Mouse (Mus musculus) kidney, adult 8-10 months (tissue): Measurements from ENCODE around the gene P2ry1.

Source experiments
- DNase-seq, 2 experiments: peaks; one replicate each; pipeline ENCODE4 v3.0.0; 2022

Gene P2ry1

DNA sequence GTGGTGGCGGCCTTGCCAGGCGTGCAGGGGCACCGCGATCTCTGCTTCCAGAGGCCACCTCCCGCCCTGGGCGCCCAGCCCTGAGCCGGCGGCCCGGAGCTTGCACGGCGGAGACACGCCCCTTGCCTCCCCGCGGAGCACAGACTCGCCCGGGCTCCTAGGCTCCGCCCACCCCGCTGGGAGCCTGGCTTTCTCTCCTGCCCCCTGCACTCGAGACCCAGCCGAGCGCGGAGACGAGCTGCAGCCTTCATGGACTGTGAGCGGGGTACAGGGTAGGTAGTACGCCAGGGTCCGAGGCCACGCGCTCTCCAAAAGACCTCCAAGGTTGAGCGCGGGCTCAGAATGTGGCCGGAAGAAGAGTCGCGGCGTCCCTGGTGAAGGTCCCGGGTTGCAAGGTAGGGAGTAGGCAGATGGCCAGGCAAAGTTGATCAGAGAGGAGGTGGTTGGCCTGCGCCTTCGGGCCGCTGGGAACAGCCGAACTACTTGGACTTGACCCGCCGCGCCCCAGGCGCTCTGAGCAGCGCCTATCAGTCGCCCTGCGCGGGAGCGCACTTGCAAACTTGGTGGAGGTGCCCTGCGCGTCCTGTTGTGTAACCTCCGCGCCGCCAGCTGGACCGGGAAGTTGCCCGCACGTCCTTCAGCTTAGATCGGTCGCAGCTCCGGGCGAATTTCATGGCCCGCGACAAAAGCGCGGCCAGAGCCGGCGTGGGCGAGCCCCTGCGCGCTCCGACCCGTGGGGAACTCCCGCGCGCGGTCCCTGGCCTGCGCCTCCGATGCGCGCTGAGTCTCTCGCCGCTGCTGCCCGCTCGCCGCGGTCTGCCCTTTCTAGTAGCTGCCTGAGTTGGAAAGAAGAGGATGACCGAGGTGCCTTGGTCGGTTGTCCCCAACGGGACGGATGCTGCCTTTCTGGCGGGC, at the start of gene P2ry1:
TSS of gene P2ry1 (plus strand) at position 209 of the 915 bp plus-strand sequence.
- peak; percentile 85 to 91 for DNase-seq

DNA sequence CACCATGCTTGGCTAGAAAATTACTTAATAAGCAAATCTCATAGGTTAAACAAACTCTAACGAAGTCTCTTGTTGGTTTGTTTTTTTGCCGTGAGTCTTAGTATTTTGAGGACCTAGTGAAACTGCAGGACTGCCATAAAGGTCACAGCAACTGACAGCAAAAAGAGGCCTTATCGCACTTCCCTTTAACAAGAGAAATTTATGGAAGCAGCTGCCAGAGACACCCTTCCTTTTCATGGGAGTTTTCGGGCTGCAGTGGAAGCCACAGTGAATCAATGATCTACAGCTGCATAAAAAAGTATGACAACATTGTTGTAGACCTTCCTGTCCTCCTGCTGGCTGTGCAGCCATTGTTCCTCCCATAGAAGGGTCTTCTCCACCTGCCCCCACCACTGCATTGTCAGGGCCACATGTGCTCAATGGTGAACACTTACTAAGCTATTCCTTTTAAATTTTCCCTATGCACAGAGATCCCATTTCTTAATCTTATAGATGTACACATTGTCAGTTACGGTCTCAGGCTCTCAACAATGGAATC, 49.3 kb upstream of the P2ry1 start:
- peak; percentile 7 to 22 for DNase-seq

DNA sequence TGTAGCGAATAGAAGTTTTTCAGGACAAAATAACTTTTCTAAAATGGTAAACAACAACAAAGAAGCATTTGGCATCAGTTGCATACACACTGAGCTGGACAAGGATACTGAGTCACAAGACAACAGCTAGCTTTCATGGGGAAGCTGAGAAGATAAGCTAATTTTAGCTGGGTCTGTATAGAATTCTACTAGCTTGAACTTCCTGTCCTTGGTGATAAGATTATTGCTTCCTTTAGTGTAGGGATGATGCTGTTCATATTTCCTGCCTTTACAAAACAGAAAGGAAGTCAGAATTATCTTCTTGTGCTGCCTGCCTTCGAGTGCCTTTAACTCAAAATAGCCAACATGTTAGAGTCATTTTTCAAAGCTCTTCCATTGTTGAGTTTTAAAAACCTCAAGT, 48.5 kb upstream of the P2ry1 start:
- peak in 1 of 2 experiments; percentile 5 for DNase-seq

DNA sequence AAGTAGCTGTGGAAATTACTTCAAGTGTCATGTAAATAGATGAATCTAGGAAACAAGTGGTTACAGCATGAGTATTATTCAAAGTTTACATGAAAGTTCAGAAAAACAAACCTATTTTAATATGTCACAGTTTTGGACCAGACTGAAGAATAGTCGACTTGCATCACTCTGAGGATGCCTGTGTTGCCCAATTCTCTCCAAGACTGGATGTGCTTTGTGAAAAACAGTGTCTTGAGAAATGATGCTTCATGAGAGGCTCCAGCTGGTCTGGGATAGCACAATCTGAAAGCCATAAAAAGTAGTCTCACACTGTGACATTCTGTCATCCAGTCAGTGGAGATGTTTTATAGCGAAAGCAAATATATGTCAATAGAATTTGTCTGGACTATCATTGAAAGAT, 43.8 kb upstream of the P2ry1 start:
- no peak for DNase-seq

DNA sequence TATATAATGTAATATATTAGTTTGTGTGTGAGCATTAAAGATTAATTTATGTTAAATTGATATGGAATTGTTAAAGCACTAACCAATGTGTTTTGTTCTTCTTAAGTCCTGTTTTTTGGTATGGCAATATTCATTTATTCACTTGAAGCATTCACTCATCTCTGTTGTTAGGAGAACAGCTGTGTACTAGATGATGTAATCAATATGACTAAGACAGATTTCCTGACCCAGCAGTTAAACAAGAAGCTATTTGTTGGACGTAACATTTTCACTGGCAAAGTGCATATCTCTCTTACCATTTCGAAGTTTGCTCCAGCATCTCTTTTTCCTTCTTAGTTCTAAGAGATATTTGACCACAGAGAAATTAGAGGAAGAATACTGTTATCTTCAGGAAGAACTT, 37.5 kb upstream of the P2ry1 start:
- no peak for DNase-seq

DNA sequence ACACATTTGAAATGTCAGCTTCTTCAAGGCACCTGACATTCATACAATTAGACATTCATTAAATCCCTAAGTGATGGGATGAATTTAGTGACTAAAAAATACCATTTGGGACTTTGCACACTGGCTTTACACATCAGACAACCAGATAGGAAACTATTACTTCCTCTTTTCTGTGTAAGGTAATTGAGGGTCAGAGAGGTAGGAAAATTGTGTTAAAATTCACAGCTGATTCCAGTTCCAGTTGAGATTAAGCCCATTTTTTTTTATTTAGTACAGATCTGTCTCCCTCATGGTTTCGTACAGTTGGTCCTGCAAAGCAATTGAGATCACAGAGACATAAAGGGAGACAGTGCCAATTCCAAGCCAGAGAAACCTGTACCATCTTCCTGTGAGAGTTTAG, 27.7 kb upstream of the P2ry1 start:
- DNase-seq: no peak

DNA sequence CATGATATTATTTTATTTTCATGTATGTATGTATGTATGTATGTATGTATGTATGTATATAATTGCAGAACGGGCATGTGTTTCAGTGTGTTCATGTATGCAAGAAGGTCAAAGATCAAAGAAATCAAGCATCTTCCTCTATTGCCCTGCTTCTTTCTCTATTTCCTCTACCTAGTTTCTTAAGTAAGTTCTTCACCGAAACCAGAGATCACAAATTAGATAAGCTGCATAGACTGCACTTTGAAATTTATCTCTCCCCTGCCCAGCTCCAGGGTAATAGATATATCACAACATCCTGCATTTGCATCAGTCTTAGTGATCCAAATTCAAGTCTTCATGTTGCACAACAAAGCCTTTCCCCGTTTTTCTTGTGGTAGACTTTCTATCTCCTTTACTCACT, 20.5 kb upstream of the P2ry1 start:
- no peak for DNase-seq

DNA sequence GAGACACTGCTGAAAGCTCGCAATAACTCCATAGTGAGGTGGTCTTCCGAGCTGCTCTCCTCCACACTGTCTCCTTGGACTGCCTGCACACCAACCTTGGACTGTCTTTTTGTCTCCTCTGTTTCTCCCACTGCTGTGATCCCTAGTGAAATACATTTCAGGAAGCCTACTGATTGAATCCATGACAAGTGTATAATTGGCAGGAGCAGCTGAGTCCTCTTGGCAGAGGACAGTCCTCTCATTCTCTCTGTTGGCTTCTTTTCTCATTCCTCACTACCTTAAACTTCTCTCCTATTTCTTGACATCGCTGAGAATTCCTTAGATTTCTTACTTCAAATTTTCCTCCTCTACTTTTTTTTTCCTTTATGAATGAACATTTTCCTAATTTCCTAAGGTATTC, 4.5 kb upstream of the P2ry1 start:
- DNase-seq: no peak

DNA sequence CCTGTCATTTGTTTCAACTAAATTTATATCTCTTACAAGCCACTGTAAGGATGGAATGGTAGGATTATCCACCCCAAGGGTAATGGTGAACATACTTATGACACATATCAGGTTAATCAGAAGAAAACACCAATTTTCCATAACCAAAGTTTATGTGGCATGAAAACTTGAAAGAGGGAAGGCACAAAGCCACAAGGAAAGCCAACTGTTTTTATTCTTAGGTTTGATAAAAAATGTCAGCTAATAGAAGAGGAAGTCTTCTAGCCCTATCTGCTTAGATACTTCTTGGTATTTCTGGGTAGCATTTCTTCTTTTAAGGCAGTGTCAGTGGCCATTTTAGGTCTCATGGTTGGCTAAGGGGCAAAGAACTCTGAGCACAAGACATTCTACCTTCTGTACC, 2.9 kb upstream of the P2ry1 start:
- no peak for DNase-seq

DNA sequence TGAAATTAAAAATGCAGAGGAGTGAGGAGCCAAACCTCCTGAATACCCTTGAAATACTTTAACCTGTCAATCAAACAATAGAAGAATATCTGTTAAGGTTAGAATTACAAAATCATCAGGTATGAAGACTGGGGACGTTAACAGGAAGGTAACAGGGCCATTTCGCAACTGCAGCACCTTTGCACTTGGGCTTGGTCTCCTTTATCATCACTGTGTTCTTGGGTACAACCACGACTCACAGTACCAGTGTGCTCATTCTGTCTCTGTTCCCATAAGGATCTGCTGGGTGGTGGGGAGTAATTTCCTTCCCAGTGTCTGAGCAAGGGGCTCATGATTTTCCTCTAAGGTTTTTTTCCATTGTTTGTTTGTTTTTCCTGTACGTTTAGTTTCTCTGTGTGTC, 1.8 kb upstream of the P2ry1 start:
- DNase-seq: no peak

DNA sequence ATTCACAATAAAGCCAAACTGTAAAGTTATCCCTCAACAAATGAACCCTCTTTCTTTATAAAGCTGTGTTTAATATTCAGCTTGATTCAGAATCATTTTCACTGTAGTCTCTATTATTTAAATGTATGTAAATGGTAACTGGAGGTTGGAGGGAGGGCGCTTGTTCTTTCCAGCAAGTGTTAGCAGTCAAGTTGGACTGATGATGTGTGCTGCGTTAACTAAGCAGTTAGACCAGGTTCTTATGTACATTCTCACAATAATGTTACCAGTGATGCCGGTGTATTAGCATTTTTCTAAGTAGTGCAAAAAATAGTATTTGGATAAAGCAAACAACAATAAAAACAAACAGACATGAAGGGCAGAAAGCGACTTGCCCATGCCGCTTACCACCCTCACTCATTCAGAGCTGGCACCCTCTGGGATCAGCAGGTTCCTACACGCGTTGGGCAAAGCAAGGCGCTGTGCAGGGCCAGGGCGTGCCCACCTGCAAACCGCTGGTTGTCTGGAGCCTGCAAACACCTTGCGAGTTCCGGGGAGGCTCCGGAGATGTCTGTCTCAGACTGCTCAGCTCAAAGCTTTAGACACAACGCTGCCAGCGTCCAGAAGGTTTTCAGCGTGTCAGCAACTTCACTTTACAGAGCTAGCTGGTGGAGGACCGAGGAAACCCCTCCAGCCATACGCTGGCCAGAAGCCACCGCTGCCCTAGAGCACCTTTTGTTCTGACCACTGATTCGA, 576 bp upstream of the P2ry1 start:
- DNase-seq: no peak

DNA sequence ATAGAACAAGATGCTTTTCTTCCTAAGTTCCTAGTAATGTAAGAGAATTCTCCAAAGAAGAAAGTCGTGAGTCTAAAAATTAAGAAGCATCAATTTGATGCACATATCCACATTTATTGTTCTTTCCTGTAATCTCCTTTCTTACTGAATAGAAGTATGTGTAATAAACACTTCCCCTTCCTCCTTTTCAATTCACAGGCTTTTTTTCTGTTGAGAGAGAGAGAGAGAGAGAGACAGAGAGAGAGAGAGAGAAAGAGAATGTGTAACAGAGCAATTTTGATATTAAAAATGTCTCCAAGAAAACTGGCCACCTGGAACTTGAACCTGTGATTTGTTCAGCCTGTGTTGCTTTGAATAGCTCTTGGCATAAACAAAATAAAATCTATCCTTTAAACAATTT, 2.0 kb downstream of the P2ry1 start:
- DNase-seq: no peak

DNA sequence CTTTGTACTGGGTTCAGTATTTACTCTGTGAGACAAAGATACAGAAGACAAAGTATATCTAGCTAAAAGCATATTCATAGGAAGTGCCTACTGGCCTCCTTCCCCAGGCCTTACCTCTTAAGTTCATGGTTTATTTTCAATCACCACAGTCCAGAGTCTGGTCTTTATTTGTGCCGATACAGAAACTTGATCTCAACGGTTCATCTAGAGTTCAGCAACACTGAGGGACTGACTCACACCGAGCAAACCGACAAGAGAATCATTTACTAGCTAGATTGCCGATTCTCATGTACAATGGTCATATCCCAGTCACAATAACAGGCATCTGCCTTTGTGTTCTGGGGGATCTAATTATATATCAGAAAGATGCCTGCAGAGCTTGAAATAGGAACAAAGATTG, 9.1 kb downstream of the P2ry1 start:
- peak; percentile 8 to 9 for DNase-seq

DNA sequence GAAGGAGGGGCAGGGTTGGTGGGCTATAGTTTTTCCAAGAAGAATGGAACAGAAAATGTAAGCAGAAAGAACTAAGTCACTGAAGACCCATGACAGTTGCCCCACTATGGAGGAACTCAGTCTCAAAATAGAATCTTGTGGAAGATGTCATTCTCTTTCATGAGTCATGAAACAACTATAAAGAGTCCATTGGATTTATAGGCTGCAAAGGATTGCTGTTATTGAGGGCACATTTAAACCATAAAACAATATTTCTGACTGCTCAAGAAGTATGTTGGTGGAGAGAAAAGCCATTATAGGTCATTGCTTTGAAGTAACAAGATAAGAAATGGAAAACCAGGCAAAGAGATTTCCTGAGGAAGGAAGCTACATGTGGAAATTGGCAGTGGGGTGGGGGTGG, 10.0 kb downstream of the P2ry1 start:
- no peak for DNase-seq

DNA sequence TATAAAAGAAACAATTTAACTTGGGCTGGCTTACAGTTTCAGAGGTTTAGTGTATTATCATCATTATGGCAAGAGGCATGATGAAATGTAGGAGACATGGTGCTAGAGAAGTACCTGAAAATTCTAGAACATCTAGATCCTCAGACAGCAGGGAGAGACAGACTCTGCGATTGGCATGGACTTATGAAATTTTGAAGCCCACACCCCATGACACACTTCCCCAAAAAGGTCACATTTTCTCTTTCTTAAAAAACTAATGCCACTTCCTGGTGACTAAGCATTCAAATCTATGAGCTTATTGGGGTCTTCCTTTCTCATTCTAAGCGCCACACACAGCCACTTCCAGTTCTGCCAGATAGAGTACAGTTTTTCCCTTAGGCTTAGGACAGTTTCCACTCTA, 14.1 kb downstream of the P2ry1 start:
- DNase-seq: no peak

DNA sequence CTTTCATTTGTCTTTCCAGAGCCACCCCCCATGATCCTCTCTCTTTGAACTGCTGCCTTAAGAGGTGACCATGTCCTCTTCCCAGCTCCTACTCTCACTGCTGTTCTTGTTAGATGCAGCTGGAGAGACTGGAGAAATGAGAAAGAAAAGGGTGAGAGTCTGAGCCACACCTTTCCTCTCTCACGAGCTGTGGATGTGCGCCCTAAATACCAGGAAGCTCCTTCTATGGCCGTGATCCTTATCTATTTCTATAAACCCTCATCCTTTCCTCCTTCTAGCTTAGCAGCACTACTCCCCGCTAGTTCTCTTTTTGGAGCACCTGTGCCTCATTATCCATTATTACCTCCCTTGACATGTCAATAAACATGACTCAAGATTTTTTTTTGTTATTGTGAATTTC, 29.5 kb downstream of the P2ry1 start:
- DNase-seq: no peak

DNA sequence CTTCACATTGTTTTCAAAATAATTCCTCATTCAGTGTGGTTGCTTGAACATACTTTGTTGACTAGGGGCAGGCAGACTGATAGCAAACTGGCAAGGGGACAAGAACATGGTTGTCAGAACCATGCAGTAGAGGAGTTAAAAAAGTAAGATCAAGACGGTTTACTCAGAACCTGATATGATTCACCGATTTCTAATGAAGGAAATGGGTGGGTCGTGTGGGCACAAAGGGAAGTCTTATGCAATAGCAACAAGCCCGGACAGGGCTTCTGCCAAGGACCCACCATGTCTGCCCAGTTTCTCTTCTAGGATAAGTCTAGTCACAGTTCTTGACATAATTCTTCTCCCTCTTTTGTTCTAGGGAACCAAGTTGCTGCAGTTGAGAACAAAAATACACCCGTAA, 33.0 kb downstream of the P2ry1 start:
- DNase-seq: no peak

DNA sequence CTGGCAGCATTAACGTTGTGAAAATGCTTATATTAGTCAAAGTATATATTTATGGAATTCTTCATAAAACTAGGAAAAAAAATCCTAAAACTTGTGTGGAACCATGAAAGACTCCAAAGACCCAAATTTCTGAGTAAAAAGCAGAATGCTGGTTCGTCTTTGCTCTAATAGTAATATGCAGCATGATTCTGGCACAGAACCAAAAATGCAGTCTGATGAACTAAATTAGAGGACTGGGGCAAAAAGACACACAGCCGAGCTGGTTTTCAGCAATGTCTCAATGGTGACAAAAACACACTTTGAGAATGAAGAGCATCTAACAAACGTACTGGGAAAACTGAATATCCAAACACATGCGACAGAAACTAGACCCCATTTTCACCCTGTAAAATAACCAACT, 37.3 kb downstream of the P2ry1 start:
- no peak for DNase-seq

DNA sequence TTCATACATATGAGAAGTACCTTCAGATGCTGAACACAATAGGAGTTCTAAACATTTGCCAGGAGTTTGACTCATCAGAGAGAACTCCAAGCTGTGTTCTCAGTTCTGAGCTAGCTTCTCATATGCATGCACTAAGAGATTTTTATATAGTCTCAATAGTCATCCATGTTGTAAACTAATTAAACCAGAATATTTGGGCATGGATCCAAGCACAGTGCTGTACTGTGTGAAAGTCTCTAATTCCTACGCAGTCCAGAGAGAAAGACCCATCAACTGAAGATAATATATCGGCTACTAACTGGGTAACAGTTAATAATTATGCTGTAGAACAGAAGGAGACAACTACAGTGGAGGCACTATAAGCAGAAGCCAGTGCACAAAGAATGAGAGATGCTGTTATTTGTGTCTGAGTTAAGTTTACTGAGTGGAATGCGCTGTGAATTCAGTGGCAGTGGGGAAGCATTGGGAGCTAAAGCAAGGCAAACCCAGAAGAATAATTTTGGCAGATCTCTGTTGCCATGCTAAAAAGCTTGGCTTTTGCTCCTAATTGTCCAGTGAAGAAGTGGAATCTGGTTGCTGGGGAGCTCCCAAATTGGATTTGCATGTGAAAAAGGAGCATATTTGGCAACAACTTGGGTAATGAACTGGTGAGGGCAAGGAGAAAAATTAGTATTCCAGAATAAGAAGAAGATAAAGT, 47.5 kb downstream of the P2ry1 start:
- DNase-seq: no peak
